Mouse (Mus musculus): ENCODE data around the gene Zfp536.

GRCm38 (mm10) chr7:37634812-37635211 lies 138.6 kb downstream of the Zfp536 start:
- TF ChIP-seq POLR2A (IDR thresholded peaks at IDR 0.05; ENCODE audit: insufficient read length, low read depth), result no peak
- TF ChIP-seq MAX (IDR thresholded peaks at IDR 0.05; ENCODE audit: low read depth), result no peak
- no peak for TF ChIP-seq REST (IDR thresholded peaks at IDR 0.05; ENCODE audit: insufficient read depth, insufficient read length)
- TF ChIP-seq E2F4 (IDR thresholded peaks at IDR 0.05; ENCODE audit: insufficient read depth), result no peak
